Mouse (Mus musculus): ENCODE results near the gene Srsf3. TPM values are rescaled to one million over a fixed set of nuclear protein-coding genes. Genes with fewer than 3 reads are reported as not detected.

Srsf3 gene
- polyA plus RNA-seq, 1 experiment from 2014 or later: 513 TPM

- Histone ChIP-seq H3K4me1 (replicated peaks) (peaks cover 37% of the 10 kb centered on the region), H3K4me2 (no peak overlapping the region), H3K27me3 (no peaks in the 10 kb centered on the region), H3K4me3 (no peak overlapping the region), H3K36me3 (peaks cover 23% of the 10 kb centered on the region), H3K27ac (replicated peaks) (no peak overlapping the region), H3K9ac (no peak overlapping the region), H3K9me3 (no peaks in the 10 kb centered on the region)
- ATAC-seq (ENCODE audit: low read depth): no peak
- 82% methylated on average over 1 of the region's 1 CpGs for WGBS
These were observed 28.7 kb upstream of the Srsf3 start for GRCm38 (mm10) chr17:29003740-29004139.

- H3K27me3 ChIP-seq: no peaks in the 10 kb centered on the region
- H3K4me1 ChIP-seq (replicated peaks): peaks cover 37% of the 10 kb centered on the region
- ATAC-seq (ENCODE audit: low read depth): no peak
- H3K4me3 ChIP-seq: no peak overlapping the region
- no peak overlapping the region for H3K27ac ChIP-seq (replicated peaks)
- H3K4me2 ChIP-seq: peak overlapping the region; percentile 82
- H3K9me3 ChIP-seq: no peaks in the 10 kb centered on the region
- H3K9ac ChIP-seq: no peak overlapping the region
- peaks cover 10% of the 10 kb centered on the region for H3K36me3 ChIP-seq
- WGBS: 87% methylated on average over 3 of the region's 3 CpGs
These were observed 27.4 kb upstream of the Srsf3 start for GRCm38 (mm10) chr17:29005002-29005401.

GRCm38 (mm10) chr17:29006812-29007211, 25.6 kb upstream of the Srsf3 start:
- no peak for ATAC-seq (ENCODE audit: low read depth)
- peak overlapping the region; percentile 98 for H3K9ac ChIP-seq
- no peaks in the 10 kb centered on the region for H3K9me3 ChIP-seq
- H3K4me1 ChIP-seq (replicated peaks): peaks cover 37% of the 10 kb centered on the region
- peak overlapping the region; percentile 94 for H3K27ac ChIP-seq (replicated peaks)
- peak overlapping the region; percentile 99 for H3K4me3 ChIP-seq
- WGBS: 10% methylated on average over 7 of the region's 7 CpGs
- no peaks in the 10 kb centered on the region for H3K36me3 ChIP-seq
- no peaks in the 10 kb centered on the region for H3K27me3 ChIP-seq
- H3K4me2 ChIP-seq: peak overlapping the region; percentile 82

GRCm38 (mm10) chr17:29007243-29007640, 25.2 kb upstream of the Srsf3 start:
- Histone ChIP-seq H3K4me1 (replicated peaks) (peaks cover 37% of the 10 kb centered on the region), H3K27me3 (no peaks in the 10 kb centered on the region), H3K4me3 (peak overlapping the region; percentile 99), H3K36me3 (no peaks in the 10 kb centered on the region), H3K4me2 (peak overlapping the region; percentile 82), H3K9me3 (no peaks in the 10 kb centered on the region), H3K9ac (peak overlapping the region; percentile 98), H3K27ac (replicated peaks) (peak overlapping the region; percentile 94)
- WGBS: 1% methylated on average over 19 of the region's 19 CpGs
- no peak; the same call in 1 of the 2 replicates for ATAC-seq (ENCODE audit: low read depth)

- Histone ChIP-seq H3K27me3 (no peaks in the 10 kb centered on the region), H3K27ac (replicated peaks) (peak within 1 kb of the TSS; percentile 94), H3K9ac (peak within 1 kb of the TSS; percentile 98), H3K4me3 (peak within 1 kb of the TSS; percentile 99), H3K9me3 (no peaks in the 10 kb centered on the region), H3K4me1 (replicated peaks) (peaks cover 37% of the 10 kb centered on the region), H3K36me3 (no peaks in the 10 kb centered on the region), H3K4me2 (peak within 1 kb of the TSS; percentile 82)
- ATAC-seq (ENCODE audit: low read depth): peak; percentile 93
- under 1% methylated on average over 59 of the region's 65 CpGs for WGBS
These were observed 24.6 kb upstream of the Srsf3 start, which contains the start of gene Stk38 for GRCm38 (mm10) chr17:29007641-29008325. Gene Stk38, minus strand, starts transcription at chr17:29007995.

GRCm38 (mm10) chr17:29008326-29008650, 24.1 kb upstream of the Srsf3 start:
- ATAC-seq (ENCODE audit: low read depth): peak; percentile 6; the same call in 1 of the 2 replicates

GRCm38 (mm10) chr17:29009181-29009580, 23.2 kb upstream of the Srsf3 start:
- 91% methylated on average over 4 of the region's 4 CpGs for WGBS
- no peak overlapping the region for H3K4me2 ChIP-seq
- H3K4me3 ChIP-seq: no peak overlapping the region
- H3K4me1 ChIP-seq (replicated peaks): peaks cover 34% of the 10 kb centered on the region
- H3K9me3 ChIP-seq: no peaks in the 10 kb centered on the region
- no peak overlapping the region for H3K27ac ChIP-seq (replicated peaks)
- H3K9ac ChIP-seq: no peak overlapping the region
- H3K36me3 ChIP-seq: no peaks in the 10 kb centered on the region
- H3K27me3 ChIP-seq: no peaks in the 10 kb centered on the region
- ATAC-seq (ENCODE audit: low read depth): no peak

More at GRCm38 (mm10) chr17:29008326-29008650, 24.1 kb upstream of the Srsf3 start:
- Histone ChIP-seq H3K9me3 (no peaks in the 10 kb centered on the region), H3K27ac (replicated peaks) (peak overlapping the region; percentile 94), H3K27me3 (no peaks in the 10 kb centered on the region), H3K4me2 (peak overlapping the region; percentile 82), H3K4me1 (replicated peaks) (peaks cover 37% of the 10 kb centered on the region), H3K36me3 (no peaks in the 10 kb centered on the region), H3K9ac (peak overlapping the region; percentile 98), H3K4me3 (peak overlapping the region; percentile 99)
- WGBS: 14% methylated on average over 8 of the region's 8 CpGs

GRCm38 (mm10) chr17:29014235-29014634, 18.2 kb upstream of the Srsf3 start:
- Histone ChIP-seq H3K9ac (no peak overlapping the region), H3K4me3 (no peak overlapping the region), H3K4me2 (no peak overlapping the region), H3K27ac (replicated peaks) (no peak overlapping the region), H3K9me3 (no peaks in the 10 kb centered on the region), H3K4me1 (replicated peaks) (0 out of 2 replicates have a peak, but pooled peaks cover 4% of the 10 kb centered on the region), H3K36me3 (no peaks in the 10 kb centered on the region), H3K27me3 (no peaks in the 10 kb centered on the region)
- ATAC-seq (ENCODE audit: low read depth): no peak

- H3K4me1 ChIP-seq (replicated peaks): 0 out of 2 replicates have a peak, but pooled peaks cover 4% of the 10 kb centered on the region
- WGBS: 19% methylated on average over 2 of the region's 2 CpGs
- H3K27me3 ChIP-seq: no peaks in the 10 kb centered on the region
- no peak for ATAC-seq (ENCODE audit: low read depth)
- no peaks in the 10 kb centered on the region for H3K9me3 ChIP-seq
- H3K27ac ChIP-seq (replicated peaks): no peak overlapping the region
- H3K9ac ChIP-seq: no peak overlapping the region
- H3K36me3 ChIP-seq: no peaks in the 10 kb centered on the region
- no peak overlapping the region for H3K4me2 ChIP-seq
- no peak overlapping the region for H3K4me3 ChIP-seq
These were observed 16.8 kb upstream of the Srsf3 start for GRCm38 (mm10) chr17:29015638-29016037.

GRCm38 (mm10) chr17:29016705-29017104, 15.7 kb upstream of the Srsf3 start:
- no peaks in the 10 kb centered on the region for H3K9me3 ChIP-seq

GRCm38 (mm10) chr17:29018292-29018984, 14.0 kb upstream of the Srsf3 start:
- WGBS: 47% methylated on average over 11 of the region's 11 CpGs

More at GRCm38 (mm10) chr17:29016705-29017104, 15.7 kb upstream of the Srsf3 start:
- no peak overlapping the region for H3K27ac ChIP-seq (replicated peaks)
- no peak overlapping the region for H3K4me3 ChIP-seq
- H3K36me3 ChIP-seq: no peaks in the 10 kb centered on the region
- WGBS: 86% methylated on average over 4 of the region's 4 CpGs
- H3K4me2 ChIP-seq: no peak overlapping the region
- no peak overlapping the region for H3K9ac ChIP-seq
- 0 out of 2 replicates have a peak, but pooled peaks cover 4% of the 10 kb centered on the region for H3K4me1 ChIP-seq (replicated peaks)
- no peak for ATAC-seq (ENCODE audit: low read depth)
- H3K27me3 ChIP-seq: no peaks in the 10 kb centered on the region

GRCm38 (mm10) chr17:29019391-29019790, 13.0 kb upstream of the Srsf3 start:
- no peak overlapping the region for H3K9ac ChIP-seq
- no peak overlapping the region for H3K4me3 ChIP-seq
- H3K36me3 ChIP-seq: no peaks in the 10 kb centered on the region
- no peak overlapping the region for H3K27ac ChIP-seq (replicated peaks)
- H3K4me2 ChIP-seq: no peak overlapping the region
- 77% methylated on average over 7 of the region's 7 CpGs for WGBS
- H3K27me3 ChIP-seq: no peaks in the 10 kb centered on the region; the same call in 1 of the 2 replicates
- H3K9me3 ChIP-seq: no peaks in the 10 kb centered on the region
- no peak for ATAC-seq (ENCODE audit: low read depth)
- H3K4me1 ChIP-seq (replicated peaks): peaks cover 6% of the 10 kb centered on the region; the same call in 1 of the 2 replicates

More at GRCm38 (mm10) chr17:29018292-29018984, 14.0 kb upstream of the Srsf3 start:
- Histone ChIP-seq H3K4me2 (no peak overlapping the region), H3K9me3 (no peaks in the 10 kb centered on the region), H3K36me3 (no peaks in the 10 kb centered on the region), H3K4me3 (no peak overlapping the region), H3K27ac (replicated peaks) (no peak overlapping the region), H3K27me3 (no peaks in the 10 kb centered on the region), H3K9ac (no peak overlapping the region), H3K4me1 (replicated peaks) (peaks cover 9% of the 10 kb centered on the region; the same call in 1 of the 2 replicates)
- no peak for ATAC-seq (ENCODE audit: low read depth)

Data from neural tube, embryonic 13.5 days (tissue).